Mouse (Mus musculus) left cerebral cortex, adult 9 months (tissue): ENCODE measurements around the gene Srd5a1.
"Not testable (repeated sequence)": the region's sequence is repeated elsewhere in the genome, so short reads cannot be mapped to it uniquely, and the experiment has no call there.

Experiments used
- DNase-seq, 2 experiments: peaks; one replicate each; pipeline ENCODE4 v3.0.0; 2022; ENCODE audit warnings: low spot score in 2 of 2

Srd5a1 gene

DNA sequence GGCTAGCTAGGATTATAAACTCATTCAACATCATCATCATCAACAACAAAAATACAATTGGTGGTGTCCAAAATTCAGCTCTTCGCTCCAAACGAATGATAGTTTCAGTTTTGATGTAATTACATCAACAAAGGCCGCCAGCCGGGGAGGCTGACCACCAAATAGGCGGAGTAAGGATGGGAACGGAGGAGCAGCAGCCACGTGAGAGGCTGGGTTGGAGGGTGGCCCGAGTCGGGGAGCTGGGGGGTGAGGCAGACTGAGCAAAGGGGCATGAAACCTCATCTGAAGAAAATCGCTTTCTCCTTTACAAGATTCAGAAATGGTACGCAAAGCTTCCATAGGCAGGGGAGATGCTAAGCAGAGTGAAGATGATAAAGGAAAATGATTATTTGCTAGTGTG is 34.6 kb downstream of the Srd5a1 start:
- DNase-seq = no peak

DNA sequence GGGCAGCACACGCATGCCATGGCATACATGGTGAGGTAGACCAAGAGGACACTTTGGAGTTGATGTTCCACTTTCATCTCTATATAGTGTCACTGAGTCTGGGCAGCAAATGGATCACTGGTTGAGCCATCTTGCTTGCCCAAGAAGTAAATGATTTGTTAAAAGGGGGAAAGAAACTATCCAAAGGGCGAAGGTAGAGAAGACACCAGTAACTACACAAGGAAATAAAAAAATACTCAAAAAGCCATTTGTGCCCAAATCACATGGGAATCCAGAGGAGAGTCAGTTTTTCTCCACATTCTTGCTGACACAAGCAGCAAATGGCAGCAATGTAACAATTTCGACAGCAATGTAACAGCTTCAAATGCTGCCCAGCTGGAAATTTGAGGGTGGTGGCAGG is 38.6 kb downstream of the Srd5a1 start:
- no peak for DNase-seq

DNA sequence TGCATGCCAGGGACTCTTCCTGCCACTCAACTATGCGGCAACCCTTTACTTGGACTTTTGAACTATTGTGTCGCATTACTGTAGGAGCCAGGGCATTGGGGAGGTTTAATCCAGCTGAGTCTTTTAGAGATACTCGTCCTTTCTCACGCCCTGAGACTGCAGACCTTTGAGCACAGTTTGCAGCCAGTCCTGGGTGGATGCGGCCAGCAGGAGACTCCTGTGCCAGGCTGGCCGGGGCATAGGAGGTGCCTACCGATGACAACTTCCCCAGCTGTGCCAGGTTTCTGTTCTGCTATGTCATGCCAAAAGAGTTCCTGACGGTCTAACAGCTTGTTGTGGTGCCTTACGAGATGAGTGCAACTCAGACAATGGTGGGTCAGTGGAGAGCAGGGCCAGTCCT is 42.0 kb downstream of the Srd5a1 start:
- DNase-seq = no peak

DNA sequence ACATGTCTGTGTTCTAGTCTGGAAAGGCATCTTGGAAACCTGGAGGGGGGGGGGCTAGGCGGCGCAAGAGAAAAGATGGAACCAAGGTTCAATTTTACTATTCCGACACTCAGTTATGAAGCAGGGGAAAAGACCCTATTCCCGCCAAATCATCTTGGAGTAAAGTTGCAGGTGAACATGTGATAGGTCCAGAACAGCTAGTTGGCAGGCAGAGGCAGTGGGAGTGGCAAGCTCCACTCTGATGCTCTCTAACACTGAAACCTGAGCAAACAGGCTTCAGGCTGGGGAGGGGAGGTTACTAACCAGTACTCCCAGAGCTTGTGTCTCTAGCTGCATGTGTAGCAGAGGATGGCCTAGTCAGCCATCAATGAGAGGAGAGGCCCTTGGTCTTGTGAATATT is 45.8 kb downstream of the Srd5a1 start:
- DNase-seq = not testable (repeated sequence)

DNA sequence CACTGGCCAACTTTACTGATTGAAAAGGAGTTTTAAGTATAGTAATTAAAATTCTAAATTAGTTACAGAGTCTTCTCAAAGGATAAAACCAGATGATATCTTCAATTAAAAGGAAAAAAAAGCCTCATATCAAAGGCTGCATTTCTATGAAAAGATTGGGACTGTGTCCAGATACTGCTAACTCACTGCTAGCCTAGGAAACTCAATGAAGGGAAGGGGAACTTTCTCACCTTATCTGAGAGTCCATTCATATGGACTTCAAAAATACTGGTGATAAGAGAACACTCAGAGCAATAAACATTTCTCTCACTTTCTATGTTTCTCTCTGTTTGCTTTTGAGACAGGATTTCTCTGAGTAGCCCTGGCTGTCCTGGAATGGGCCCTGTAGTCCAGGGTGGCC is 46.7 kb downstream of the Srd5a1 start:
- no peak for DNase-seq

DNA sequence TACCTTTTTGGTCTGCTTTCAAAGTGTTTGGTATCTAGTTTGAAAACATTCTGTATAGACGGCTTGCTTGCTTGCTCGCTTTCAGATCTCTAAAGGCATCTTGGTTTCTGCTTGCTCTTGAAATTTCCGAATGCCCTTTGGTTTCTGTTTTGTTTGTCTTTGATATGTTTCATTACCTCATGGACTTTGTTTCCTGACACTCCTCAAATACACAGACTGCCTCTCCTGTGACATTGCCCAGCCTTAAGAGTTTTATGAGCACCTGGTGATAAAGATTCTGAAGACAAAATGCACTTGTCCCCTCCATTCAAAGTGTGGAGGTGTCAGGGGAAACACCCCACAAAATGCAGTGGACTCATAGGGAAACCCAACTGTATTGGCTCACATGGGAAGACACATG is 47.3 kb downstream of the Srd5a1 start:
- no peak for DNase-seq

DNA sequence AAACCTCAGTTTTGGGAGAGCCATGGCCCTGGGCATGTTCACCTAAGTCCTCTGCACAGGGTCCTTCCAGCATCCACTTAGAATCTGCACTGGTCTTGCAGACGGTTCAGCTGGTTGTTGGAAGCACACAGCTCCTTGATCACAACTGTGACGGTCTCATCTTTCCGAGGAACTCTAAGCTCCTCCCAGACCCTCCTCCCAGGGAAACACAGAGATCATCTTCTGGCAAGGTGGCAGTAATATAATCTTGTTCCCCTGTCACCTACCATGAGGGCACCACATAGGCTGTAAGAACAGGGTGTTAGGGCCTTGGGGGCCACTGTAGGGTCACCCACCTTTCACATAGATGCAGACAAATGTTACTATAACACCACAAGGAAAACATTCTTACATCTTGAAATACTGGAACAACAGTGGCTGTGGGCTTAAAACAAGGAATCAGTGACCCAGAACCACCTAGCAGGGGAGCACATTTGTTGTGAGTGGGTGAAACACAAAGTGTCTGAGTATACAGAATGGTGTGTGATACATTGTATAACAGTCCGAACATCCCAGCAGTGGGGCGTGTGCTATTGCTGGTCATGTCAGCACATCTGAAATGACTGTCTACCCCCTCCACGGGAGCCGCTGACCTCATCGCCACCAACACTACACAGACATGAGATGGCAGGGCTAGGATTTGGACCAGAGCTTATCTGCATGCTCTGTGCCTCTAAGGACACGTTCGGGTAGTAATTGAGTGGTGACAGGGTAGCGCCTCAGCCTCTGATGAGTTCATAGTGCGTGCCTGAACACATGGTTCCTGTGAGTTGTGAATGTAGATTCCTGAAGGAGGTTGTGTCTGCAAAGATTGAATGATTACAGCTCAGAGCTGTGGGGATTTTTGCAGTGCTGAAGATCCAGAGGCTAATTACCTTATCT is 48.3 kb downstream of the Srd5a1 start:
- DNase-seq = no peak

DNA sequence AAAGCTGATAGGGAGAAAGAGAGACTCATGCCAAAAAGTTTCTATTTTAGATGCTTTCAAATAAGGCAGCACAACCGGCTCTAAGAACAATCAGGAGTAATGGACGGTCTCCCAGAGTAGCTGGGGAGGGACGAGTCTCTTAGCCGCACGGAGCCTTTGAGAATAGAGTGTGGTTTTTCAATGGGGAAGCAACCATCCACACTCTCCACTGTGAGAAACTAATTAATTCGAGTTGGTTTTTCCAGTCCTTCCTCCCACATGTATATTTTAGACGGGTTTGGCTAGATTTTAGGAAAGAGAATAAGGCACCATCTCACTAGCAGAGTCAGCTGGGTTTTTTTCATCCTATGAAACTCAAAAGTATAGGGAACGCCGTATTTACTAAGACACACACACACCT is 49.2 kb downstream of the Srd5a1 start:
- DNase-seq = no peak

DNA sequence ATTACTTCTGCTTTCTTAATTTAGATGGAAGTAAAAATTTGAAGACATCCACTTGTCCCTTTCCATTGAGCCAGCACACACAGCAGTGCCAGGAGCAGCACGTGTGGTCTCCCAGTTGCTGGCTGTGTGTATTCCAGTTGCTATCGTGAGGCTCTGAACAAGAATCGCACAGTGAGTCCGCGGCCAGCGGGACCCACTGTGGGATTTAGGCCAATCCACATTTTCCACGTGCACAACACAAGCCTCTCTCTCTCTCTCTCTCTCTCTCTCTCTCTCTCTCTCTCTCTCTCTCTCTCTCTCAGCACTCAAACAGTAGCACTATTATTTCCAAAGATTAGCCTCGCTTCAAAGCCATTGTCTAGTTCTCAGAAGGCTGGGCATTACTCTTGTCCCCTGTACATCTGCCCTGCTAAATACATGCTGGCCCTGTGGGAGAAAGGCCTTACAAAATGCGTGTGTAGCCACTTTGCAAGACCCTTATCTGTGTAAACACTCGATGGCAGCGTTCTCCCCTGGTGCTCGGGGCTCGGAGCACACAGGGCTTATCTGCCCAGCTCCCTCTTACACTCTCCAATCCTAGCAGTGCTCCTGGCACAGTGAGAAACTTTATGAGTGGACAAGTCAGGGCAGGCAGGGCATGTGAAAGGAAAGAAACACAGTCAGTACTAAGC is 51.8 kb downstream of the Srd5a1 start:
- DNase-seq = no peak

DNA sequence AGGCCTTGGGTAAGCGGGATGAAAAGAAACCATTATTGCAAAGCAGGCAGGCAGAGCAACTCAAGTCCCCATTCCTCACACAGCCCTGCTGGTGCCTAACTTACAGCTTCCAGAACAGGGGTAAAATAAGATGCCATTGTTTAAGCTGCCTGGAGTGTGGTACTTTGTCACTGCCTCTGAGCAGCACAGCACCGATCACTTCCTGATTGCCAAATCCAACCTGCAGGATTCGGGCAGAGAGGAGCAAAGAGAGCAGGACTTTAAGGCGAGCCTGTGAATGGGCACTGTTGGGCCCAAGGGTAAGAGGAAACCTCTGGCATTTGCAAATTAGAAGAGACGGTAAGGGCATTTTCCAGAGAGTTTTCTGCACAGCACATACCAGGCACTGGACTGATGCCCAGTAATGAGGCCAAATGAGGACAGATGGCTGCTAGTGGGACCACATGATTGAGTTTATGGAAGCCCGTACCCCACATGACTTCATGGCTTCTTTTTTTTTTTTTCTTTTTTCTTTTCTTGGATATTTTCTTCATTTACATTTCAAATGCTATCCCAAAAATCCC is 53.1 kb downstream of the Srd5a1 start:
- DNase-seq = no peak

DNA sequence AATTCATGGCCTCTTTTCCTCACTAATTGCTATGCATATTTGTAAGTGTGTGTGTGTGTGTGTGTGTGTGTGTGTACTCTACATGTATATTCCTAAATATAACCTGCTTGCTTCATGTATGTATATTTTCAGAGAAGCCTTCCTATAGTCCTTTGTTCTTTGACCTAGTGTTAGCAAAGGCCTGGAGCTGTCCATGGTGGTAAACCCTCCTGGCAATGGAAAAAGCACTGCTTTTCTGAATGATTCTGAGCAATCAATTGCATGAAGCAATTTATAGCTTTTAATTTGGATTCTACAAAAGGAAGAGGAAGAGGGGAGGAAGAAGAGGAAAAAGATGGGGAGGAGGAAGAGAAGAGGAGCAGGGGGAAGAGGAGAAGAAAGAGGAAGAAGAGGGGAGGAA is 54.5 kb downstream of the Srd5a1 start:
- DNase-seq = no peak

DNA sequence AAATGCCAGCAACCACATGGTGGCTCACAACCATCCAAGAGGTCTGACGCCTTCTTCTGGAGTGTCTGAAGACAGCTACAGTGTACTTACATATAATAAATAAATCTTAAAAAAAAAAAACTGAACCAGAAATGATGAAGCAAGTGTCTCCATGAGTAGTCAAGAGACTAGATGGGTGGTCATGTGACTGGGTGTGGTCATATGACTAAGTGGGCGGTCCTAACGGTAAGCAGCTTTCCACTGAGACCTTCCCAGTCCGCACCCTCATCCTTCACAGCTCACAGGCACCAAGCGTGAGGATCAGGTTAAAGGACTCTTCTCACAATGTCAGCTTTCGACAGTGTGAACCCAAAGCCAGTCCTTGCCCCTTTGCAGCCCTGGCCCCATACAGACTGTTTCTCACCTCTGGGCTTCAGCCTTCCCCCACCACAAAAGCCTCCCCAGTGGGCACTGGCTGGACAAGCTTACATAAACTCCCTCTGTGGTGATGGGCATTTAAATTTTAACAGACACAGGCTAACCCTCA is 55.2 kb downstream of the Srd5a1 start:
- DNase-seq = no peak

DNA sequence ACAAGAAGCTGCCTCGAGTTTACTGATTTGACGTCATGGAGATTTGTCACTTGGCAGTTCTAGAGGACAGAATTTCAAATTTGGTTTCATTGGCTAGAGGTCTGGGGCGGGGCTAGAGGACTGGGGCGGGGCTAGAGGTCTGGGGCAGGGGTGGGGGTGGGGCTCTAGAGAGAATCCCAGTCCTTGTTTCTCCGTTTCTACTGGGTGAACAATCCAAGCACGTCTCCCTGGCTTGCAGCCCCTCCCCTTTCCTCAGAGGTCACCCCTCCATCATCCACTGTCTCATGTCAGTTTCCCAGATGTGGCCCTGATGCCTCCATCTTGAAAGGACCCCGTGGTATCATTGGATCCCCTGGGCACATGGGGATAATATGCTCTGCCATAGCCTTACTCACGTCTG is 56.2 kb downstream of the Srd5a1 start:
- DNase-seq = no peak

DNA sequence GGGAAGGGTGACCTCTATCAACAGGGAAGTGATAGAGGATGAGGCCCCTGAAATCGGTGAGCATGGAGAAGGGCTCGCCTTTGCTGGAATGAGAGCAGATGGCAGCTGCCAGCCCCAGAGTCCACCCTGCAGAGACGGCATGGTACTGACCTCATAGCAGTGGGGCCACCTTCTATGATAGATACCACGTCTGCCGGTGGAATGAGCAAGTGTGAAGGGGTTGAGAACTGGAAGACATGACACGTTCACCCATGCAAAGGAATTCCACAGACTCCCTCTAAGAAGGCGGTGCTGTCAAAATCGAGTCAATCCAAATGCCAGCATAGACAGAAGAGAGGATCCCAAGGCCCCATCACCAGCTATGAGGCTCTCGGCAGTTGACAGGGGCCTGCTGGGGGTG is 57.0 kb downstream of the Srd5a1 start:
- no peak for DNase-seq

DNA sequence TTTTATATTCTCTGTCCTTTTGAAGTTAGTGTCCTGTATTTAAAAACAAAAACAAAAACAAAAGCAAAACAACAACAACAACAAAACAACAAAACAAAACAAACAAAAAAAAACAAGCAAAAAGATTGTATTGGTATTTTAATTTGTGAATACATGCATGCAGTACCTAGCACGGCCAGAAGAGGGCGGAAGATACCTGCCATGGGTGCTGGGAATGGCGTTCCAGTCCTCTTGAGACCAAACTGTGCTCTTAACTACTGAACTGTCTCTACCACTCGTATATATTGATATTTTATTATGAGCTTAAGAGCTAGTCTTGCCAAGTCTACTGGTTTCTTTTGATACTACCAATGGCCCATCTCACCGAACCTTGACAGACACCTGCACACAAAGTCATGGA is 58.2 kb downstream of the Srd5a1 start:
- no peak for DNase-seq

DNA sequence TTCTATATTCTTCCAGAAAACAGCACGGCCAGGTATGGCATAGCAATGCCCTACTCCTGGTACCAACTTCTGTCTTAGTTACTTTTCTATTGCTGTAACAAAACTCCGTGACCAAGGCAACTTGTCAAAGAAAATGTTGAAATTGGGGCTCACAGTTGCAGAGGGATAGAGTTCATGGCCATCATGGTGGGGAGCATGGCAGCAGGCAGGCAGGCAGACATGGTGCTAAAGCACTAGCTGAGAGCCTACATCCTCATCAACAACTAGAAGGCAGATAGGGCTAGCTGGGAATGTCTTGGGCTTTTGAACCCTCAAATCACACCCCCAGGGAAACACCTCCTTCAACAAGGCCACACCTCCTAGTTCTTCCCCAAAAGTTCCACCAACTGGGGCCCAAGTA is 60.4 kb downstream of the Srd5a1 start:
- no peak for DNase-seq

DNA sequence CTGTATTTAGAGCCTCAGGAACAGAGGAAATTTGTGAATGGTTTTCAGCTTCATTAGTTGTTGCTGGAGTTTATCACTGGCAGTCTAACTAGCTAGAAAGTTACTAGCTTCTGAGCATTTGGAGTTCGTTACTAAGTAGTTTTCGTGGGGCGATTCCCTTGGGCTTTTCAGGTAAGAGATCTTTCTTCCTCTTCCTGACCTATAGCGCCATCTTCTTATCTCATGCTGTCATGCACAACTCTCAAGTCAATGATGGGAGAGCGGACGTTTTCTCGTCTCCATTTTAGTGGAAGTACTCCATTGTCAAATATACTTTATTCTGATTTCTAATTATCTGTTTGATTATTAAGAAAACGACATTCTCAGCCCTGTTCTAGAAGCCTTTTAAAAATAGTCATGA is 61.3 kb downstream of the Srd5a1 start:
- DNase-seq = no peak

DNA sequence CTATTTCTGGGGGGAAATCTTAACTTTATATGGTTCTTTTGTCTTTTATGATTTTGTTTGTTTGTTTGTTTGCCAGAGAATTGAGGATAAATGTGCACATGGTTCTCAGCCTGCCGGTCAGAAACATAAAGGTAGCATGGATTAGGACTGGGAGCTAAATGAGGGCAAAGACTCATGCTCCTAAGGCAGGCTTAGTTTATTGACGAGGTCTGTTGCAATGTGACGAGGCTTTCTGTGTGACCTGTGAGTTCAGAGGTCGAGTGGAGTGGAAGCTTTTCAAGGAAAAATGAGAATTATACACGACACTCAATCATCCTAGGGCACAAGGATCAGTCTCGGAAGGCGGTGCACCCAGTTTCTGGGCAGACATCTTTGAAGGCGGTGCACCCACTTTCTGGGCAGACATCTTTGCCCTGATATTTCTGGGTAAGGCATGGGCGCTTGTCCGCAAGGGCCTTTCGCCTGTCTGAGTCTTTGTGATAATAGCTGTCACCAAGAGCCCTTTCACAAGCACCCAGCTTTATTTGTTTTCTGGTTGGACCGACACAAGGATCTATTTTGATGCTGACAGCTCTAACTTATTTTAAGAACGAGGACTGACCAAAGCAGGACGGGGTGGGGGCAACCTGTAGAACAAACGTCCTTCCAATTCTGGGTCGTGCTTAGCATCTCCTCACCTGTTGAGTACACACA is 63.6 kb downstream of the Srd5a1 start:
- DNase-seq = no peak

DNA sequence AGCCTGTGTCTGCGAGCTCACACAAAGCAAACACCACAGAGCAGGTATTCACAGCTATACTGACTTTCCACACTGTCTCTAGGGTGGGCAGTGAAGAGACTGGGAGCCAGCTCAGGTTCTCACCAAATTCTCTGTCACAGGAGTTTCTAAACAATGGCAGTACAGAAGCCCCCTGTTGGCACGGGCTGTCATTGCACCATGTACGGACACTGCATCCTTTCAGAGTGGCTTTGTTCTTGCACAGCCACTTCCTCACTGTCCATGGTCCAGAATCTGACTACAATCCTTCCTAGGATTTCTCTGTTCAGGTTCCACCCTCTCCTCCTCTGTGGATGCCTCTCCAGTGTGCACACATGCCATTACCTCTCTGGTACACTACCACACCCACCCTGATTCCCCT is 66.2 kb downstream of the Srd5a1 start:
- no peak for DNase-seq

DNA sequence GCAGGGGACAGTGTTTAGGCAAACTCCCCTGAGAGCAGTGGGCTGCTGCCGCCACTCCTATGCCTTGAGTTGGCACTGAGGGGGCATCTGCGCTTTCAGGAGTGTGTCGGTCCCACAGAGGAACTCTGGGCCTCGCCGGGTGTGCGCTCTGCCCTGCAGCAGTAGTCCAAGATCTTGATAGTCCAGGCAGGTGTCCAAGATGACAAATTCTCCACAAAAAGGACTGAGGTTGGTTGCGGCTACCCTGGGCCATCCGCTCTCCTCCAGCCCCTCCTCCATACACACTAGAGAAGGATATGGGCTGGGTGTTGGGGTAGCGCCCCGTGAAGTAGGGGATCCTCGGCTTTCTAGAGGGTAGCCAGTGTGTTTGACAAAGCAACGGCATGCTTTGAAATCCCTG is 67.6 kb downstream of the Srd5a1 start:
- no peak for DNase-seq

DNA sequence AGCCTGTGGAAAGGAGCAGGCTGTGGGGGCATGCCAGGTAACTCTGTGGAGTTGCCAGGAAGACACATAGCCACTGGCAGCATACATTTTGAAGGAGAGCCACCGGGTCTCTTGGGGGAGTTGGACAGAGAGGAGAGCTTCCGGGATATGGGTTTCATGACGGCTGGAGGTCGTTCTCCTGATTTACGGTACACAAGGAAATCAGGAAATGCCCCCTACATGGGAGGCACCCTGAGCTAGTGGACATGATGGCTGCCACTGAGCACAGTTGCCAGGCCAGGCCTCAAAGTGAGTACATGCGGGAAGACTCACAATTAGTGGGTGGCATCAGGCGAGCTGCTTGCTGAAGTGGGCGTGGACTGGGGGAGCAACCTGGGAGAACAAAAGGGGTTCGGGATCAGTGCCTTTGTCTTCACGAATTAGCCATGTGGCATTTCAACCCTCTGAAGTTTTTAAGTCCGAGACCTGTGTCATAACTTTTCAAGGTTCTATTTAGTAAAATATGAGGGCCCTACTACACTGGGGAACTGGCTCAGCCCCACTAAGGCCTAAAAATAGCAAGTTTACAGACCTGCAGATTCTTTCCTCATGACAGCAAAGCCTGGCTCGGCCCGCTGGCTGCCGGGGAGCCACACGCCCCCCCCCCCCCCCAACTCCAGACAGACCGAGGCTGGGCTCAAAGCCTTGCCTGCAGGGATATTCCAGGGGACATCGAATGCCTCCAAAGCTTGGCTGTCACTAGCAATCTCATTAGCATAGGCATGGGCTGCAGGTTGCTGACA is 68.5 kb downstream of the Srd5a1 start:
- no peak for DNase-seq
